Mouse (Mus musculus) frontal cortex, adult 2 months (tissue): ENCODE measurements around the gene Fmnl3. TPM values are rescaled to one million over a fixed set of nuclear protein-coding genes. Genes with fewer than 3 reads are reported as not detected.

Source experiments
- DNase-seq, 2 experiments: peaks; one replicate each; pipeline ENCODE4 v3.0.0; 2022; ENCODE audit warnings: low spot score in 1 of 2; ENCODE audit errors: extremely low spot score in 1 of 2
- polyA plus RNA-seq: library from polyadenylated mRNA; depleted of rRNA; stranded (reverse); fragments of >200 nt; gene quantifications from 2 replicates; pipeline ENCODE4 v1.2.3, GENCODE M21; 2012; rRNA removed

Gene Fmnl3
- 18.5 and 19.9 TPM in 2 replicates for polyA plus RNA-seq

DNA sequence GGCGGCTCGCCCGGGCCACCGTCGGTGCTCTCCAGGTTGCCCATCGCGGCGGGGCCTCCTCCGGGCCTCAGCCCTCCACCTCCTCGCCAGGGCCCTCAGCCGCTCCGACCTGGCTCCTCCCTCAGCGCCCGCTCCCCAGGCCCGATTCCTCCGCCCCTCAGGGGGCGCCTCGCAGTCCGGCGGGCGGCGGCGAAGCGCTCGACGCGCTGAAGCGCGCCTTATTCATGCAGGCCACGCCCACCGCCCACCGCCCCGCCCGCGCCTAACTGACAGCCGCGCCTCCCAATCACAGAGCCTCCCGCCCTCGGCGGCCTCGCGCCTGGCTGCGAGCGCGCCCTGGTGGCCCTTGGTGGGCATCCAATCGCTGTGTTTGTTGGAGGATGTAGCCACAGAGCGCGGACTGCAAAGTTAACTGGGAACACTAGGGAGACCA is at the start of gene Fmnl3:
Fmnl3 (minus strand) TSS at position 224 of the 433 bp plus-strand sequence.
- DNase-seq = peak; percentile 78 to 98

DNA sequence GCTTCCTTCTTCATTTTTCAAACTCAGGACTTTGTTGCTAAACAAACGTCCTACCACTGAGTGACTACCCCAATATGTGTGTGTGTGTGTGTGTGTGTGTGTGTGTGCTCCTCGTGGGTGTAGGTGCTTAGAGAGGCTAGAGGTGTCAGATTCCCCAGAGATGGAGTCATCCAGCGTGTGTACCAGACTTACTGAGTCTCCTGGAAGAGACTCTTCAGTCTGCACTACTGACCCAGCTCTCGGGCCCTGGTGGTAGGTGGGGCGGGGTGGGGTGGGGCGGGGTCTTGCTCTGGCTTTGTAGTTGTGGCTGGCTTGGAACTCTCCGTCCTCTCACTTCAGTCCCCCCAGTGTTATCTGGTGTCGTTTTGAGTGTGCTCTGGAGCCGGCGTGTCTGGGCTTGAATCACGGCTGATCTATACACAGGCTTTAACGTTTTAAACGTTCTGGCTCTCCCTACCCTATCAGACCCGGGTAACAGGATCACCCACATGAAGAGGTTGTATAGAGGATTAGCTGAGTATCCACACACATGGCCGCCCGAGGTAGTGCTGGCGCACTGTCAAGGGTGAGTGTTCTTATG is 47.5 kb upstream of the Fmnl3 start:
- no peak for DNase-seq

DNA sequence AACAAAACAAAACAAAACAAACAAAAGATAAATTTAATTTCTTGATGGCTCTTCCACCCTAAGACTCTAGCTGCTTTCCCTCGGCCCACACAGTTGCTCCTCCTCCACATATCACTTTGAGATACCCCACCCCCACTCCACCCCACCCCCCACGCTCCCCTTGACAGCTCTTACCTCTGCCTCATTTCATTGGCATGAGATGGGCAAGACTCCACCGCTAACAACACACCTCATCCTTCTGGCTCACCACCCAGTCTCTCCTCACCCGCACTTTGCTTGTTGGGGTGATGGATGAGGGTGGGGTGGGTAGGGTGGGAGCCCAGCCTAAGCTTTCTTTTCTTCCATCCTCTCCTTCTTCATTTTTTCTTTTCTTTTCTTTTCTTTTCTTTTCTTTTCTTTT is 46.7 kb upstream of the Fmnl3 start:
- DNase-seq = no peak

DNA sequence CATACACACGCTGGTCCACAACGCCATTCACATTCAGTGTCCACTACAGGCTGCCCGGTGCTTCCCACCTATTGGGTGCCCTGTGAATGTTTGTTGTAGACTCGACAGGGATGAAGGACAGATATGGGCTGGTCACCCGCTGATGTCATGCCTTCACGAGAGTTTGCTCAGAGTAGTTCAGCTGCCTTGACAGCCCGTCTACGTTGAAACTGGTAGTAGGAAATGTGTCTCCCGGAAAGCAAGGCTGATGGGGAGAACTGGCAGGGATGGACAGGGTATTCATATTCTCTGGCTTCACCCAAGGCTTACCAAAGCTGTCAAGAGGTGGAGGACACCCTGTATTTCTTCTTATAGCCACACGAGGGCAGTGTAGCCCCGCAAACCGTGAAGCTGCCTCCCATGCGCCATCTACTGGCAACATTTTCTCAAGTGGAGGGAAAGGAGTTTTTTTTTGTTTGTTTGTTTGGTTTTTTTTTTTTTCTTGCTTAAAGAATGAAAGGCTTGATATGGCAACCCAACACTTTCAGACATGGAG is 46.1 kb upstream of the Fmnl3 start:
- DNase-seq = peak in 1 of 2 experiments; percentile 94

DNA sequence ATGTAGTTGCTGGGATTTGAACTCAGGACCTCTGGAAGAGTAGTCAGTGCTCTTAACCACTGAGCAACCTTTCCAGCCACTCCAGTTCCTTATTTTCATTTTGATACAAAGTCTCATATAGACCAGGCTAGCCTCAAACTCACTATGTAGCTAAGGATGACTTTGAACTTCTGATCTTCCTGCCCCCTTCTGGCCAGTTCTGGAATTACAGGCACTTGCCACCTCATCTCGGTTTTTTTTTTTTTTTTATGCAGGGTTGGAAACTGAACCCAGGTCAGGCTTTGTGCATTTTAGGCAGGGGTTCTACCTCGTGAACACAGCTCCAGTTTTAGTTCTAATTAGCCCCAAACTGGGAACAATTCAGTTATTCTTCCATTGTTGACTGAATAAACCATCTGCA is 45.5 kb upstream of the Fmnl3 start:
- DNase-seq = peak in 1 of 2 experiments; percentile 69

DNA sequence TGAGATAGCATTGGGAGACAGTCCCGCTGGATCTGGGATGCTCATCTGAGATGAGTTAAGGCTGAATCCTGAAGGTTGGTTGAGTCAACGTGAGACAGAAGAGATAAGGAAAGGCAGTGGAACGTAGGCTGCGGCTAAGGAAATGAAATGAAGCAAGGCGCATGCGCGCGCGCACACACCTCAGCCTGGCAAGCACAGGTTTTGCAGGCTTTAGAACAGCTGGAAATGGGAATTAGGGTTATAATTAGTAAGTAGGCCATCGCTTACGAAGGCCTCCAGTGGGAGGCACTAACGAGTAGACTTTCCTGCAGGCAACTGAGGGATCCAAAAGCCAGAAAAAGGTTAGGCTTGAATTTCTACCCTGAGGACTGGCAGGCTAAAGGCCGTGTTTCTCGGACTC is 41.5 kb upstream of the Fmnl3 start:
- DNase-seq = peak in 1 of 2 experiments; percentile 60

DNA sequence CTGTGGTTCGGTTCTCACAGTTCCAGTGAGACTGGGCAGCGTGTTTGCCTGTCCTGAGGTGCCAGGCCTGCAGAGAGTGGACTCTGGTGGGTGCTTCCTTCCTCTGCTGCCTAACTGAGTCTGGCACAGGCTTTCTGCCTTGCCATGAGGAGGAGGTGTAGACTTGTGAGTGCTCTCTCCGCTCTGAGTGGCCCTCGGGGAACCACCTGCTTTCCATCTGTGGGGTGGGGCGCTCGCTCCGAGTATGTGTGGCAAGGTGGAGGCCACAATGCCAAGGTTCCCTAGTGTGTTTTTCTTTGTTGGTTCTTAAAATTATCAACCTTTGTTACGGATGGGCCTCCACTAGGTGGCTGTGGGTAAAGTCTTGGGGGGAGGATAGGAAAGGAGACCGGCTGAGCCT is 38.6 kb upstream of the Fmnl3 start:
- DNase-seq = no peak

DNA sequence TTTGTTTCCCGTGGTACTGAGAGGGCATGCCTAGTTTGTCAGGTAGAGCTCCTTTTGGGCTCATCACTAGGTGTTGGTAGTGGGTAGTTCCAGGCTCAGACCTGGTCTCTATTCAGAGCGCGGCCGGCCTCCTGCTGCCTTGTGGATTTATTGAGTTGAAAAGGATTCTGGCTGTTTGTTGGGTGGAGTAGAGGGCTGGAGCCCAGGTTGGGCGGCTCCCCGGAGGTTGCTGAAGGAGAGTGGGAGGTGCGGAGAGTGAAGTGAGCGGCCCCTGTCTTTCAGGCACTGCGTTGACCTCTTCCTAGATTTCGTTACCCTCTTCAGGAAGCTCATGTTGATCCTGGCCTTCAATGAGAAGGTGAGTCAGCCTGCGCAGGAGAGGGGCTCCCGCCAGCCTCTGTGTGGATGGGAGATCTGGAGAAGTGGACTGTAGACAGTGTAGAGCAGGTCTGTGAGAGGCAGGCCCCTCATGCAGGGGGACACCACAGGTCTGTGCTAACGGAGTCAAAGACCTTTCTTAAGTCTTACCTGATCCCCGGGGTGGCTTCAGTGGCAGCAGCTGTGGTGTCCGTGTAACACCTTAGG is 36.8 kb upstream of the Fmnl3 start:
- DNase-seq = no peak

DNA sequence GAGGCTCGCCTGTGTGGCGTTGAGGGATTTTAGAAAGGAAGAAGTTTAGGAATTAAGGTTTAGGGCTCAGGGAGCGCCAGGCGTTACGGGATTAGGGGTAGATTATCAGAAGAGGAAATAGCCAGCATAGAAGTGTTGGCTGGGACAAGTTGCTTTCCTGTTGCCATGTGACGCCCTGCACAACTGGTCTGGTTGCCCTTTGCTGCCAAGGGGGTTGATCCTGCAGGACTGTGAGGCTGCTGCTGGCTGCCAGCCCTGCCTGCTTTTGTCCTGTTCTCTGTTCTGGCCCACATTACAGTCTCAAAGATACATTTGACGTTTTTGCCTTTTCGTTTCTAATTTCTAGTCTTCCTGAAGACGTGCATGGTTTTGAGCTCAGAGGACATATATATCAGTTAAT is 34.9 kb upstream of the Fmnl3 start:
- no peak for DNase-seq

DNA sequence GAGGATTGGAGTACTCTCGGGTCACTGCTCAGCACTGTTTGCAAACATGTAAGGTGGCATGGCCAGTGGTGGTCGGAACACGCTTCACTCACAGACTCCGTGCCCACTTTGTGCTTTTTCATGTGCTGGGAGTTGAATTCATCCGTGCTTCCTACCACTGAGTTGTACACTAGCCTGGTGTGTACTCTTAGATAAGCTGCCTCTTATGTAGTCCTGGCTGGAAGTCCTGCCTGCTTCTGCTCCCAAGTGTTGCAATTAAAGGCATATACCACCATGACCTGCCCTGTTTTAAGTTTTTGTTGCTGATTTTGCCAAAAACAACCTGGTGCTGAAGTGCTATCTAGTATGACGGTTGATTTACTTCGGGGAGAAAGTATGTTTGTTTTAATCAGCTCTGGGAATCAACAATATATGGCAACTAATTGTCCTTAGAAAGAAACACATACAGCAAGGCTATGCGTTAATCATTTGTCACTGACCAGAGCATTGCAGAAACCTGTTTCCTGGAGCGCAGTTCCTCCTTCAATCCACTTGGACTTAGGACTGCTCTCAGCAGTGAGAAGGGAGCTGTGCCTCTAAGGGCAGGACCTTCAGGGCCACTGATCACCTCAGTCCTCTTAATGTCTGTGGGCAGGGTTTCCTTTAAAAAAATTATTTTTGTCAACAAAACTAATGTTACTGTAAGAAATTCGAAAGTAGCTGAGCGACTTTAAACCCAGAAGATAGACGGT is 33.0 kb upstream of the Fmnl3 start:
- no peak for DNase-seq

DNA sequence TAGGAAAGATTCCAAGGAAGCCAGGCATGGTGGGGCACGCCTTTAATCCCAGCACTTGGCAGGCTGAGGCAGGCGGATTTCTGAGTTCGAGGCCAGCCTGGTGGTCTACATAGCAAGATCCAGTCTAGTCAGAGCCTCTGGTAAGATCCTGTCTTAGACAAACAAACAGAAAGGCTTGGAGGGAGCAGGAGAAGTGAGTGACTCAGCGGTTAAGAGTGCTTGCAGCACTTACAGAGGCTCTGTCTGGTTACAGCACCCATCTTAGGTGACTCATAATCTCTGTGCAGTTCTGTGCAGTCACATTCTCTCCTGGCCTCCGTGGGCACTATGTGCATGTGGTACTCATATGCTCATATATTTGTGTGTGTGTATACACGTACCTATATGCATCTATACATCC is 30.3 kb upstream of the Fmnl3 start:
- DNase-seq = no peak

DNA sequence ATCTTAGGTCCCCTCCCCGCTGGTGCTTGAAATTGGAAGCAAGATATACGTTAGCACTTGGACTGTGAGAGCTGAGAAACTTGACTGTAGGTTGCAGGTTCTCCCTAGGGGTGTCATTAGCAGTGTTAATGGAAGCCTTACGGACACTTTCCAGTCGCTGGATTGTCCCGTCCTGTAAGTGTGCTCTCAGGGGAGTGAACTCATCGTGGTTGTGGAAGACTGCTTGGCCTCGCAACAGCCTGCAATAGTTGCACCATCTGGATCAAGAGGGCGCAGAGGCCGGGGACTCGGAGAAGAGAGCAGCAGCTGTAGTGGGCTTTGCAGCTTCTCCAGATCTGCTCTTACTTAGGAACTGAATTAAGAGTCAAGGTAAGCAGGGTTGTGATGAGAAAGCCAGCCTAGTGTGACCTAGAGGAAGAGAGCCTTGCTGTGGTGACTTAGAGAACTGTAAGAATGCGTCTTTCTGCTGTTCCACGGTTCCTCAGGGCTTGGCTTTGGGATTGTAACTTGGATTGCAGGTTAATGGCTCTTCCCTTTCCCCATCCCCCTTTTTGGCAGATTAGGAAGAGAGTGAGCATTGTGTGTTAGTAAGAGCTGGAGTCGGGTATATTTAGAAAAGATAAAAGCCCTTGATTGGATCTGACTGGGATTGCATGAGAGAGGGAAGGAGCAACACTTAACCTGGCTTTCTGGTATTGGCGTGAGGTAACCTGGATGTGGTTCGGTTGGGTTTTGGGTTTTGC is 29.4 kb upstream of the Fmnl3 start:
- DNase-seq = no peak

DNA sequence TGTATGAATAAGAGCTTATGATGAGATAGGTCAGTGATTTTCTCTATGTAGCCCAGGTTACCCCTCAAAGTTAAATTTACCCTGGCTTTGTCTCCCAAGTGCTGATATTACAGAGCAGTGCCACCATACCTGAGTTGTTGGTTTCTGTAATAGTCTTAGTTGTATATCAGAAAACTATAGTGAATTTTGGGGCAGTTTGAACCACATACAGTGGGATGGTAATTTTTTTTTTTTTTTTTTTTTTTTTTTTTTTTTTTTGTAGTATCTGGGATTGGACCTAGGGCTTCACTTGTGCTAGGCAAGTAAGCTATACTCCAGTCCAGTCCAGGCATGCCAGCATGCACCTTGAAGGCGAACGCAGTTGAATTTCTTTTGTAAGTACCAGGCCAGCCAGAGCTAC is 27.3 kb upstream of the Fmnl3 start:
- DNase-seq = no peak

DNA sequence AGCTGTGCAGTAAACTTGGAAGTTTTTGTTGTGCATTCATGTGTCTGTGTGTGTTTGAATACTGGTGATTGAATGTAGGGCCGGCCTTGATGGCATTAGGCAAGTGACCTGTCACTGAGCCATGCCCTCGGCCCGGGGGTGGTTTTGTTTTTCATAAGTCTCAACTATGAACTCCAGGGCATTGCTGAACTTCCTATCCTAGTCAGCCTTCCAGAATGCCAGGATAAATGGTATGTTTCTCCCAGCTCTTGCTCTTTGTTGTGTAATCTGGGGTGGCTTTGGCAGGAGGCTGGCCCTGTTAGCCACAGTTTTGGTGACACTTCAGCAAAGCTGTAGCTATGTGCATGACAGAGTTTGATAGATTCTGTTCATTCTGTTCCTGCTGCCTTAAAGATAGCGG is 26.6 kb upstream of the Fmnl3 start:
- DNase-seq = no peak

DNA sequence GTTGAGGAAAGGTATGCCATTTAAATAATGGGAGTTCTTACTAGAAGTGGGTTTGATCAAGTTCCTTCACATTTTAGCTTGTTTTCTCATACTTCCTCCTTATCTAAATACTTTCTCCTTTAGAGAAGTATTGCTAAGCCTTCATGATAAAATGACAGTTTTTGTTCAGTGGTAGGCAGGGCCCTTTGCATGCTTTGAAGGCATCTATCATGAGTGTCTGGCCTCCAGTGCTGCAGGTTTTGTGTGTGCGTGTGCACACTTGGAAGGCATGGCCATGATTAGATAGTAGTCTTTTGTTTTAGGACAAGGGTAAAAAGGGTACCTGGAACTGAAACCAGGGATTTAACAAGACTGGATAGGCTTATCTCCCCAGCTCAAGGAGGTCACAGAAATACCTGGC is 26.2 kb upstream of the Fmnl3 start:
- no peak for DNase-seq

DNA sequence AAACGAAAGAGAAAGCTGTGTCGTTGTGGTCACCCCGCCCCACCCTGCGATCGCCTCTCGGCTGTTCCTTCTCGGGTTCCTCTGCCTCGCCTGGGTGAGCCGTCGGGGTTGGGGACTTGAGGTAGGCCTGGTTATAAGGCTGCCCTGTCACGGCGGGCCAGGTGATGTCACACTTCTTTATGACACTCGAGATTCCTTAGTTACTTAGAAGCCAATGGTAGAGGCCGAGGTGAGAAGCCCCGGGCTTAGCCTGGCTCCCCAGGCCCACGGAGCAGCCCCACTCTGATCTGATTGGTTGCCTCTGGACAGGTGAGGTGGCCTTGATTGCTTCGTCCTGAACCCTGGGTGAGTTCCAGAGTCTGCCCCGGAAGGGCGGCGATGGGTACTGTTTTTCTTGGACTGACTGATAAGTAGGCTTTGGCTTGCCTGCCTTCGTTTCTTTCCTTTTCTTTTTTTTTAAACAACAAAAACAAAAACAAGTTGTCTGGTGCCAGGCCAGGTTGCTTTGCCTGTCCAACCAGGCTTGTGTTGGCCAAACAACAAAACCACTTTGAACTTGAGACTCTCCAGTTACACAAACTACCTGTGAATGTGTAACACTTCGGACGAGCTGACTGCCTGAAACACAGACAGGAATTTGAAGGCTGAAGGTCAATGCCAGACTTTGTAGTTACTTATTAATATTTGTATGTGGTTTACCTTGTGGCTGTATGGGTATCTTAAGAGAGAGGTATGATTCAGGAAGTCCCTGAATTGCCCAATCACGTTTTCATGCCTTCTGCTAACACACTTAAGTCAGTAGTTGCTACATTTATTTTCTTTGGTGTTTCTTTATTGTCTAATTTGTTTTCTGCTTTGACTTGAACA is 23.3 kb upstream of the Fmnl3 start:
- peak in 1 of 2 experiments; percentile 34 for DNase-seq

DNA sequence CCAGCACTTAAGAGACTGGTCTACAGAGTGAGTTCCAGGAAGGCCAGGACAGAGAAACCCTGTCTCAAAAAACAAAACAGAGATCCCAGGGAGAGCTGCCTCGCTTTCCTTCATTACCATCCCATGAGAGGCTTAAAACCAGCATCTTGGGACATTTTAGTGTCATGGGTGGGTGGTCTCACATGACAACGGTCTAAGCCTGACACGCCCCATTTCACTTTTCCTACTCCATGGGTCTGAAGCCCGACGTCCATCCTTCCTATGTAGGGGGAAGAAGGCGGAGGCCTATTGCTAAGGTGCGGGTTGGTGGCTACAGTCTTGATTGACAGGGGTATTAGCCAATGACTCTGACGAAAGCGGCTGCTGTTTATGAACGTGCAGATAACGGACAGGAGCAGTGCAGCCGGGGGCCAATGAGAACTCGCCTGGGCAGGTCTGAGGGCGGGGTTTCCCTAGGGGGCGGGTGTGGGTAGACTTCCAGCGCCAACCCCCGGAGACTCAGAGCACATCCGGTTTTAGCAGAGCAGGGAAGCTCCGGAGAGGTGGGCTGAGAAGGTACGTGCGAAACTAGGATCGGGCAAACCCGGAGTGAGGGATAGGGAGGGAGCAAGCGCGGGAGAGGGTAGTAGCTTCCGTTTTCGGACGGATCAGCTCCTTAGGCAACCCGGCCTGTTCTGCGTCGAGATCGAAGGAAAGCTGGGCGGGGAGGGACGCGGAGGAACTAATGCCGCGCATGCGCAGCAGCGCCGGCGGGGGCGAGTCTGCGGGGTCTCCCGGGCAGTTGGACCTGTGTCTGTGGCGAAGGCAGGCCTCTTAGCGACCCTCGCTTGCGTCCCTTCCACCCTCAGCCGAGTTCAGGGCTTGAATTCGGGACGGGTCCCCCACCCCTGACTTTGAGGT is 22.5 kb upstream of the Fmnl3 start, which contains the start of gene Tmbim6:
Tmbim6 (plus strand) TSS at position 397 of the 900 bp plus-strand sequence.
- peak; percentile 100 for DNase-seq

DNA sequence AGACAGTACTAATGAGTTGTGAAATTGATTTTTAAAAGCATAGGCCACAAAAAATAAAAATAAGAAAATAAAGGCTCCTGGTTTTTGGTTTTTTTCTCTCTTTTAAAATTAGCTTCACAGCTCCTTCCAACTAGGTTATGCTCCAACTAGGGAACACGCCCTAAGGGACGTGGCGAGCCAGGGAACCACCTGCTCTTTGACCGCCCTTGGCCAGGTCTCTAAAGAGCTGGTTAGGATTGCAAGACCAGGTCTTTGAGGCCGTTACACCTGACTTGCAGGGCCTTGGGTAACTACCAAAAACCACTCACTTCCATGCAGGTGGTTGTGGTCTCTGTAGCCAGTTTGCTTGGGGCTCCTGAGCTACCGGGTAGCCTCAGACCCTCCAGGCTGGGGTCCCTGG is 21.7 kb upstream of the Fmnl3 start:
- no peak for DNase-seq
